Mouse (Mus musculus) limb, embryonic 11.5 days (tissue): Measurements from ENCODE around the gene Scrg1. TPM values are rescaled to one million over a fixed set of nuclear protein-coding genes. Genes with fewer than 3 reads are reported as not detected.

ENCODE experiments used
- ATAC-seq: fragments of 200-750 bp; cut with Nextera tagmentation; 2 replicates; pipeline ENCODE4 v1.8.0; 2017; ENCODE audit warnings: low read depth; ENCODE audit not compliant: insufficient number of reproducible peaks, low FRiP score, low TSS enrichment
- DNase-seq: peaks from one replicate; pipeline ENCODE4 v3.0.0-alpha.2; 2015; ENCODE audit warnings: low spot score
- H3K27ac ChIP-seq: fragments of 300-500 bp; sonication (generic); replicated peaks from 2 replicates; pipeline ENCODE4 v1.5.1; 2014; ENCODE audit warnings: low read depth, mild to moderate bottlenecking, low read length
- H3K27me3 ChIP-seq: fragments of 300-500 bp; sonication (generic); 2 replicates; pipeline ENCODE4 v1.6.1; 2014; ENCODE audit warnings: mild to moderate bottlenecking, low read length, mixed read lengths; ENCODE audit not compliant: control insufficient read depth, insufficient read depth
- H3K36me3 ChIP-seq: fragments of 300-500 bp; sonication (generic); 2 replicates; pipeline ENCODE4 v1.6.1; 2014; ENCODE audit warnings: mild to moderate bottlenecking, low read length, moderate library complexity, mixed read lengths; ENCODE audit not compliant: control insufficient read depth, insufficient read depth
- H3K4me1 ChIP-seq: fragments of 300-500 bp; sonication (generic); 2 replicates; pipeline ENCODE4 v1.6.1; 2014; ENCODE audit warnings: low read length, mixed read lengths; ENCODE audit not compliant: control insufficient read depth, insufficient read depth
- H3K4me2 ChIP-seq: fragments of 300-500 bp; sonication (generic); 2 replicates; pipeline ENCODE4 v1.6.1; 2014; ENCODE audit warnings: low read depth, mild to moderate bottlenecking, moderate library complexity; ENCODE audit not compliant: severe bottlenecking
- H3K4me3 ChIP-seq: fragments of 300-500 bp; sonication (generic); 2 replicates; pipeline ENCODE4 v1.5.1; 2014; ENCODE audit warnings: low read depth, low read length
- H3K9ac ChIP-seq: fragments of 300-500 bp; sonication (generic); 2 replicates; pipeline ENCODE4 v1.6.1; 2014; ENCODE audit warnings: mild to moderate bottlenecking, low read length
- H3K9me3 ChIP-seq: fragments of 300-500 bp; sonication (generic); 2 replicates; pipeline ENCODE4 v1.6.1; 2016; ENCODE audit warnings: low read length; ENCODE audit not compliant: control insufficient read depth
- WGBS: fragments of 180-500 bp; shearing (Covaris S2); extraction: QIAGEN DNeasy Blood & Tissue Kit; methylation state at CpG from one replicate; pipeline ENCODE4 v1.1.7; 2014; 5-methylcytosine and 5-hydroxymethylcytosine counted together
- polyA plus RNA-seq: library from polyadenylated mRNA; unstranded; fragments of >200 nt; fragmentation: Nextera tagmentation; extraction: Ambion mirVana; gene quantifications from 2 replicates; pipeline ENCODE4 v1.2.1, GENCODE M21; 2014

The Scrg1 gene
- polyA plus RNA-seq, 1 experiment from 2014 or later, result 1.1 TPM

DNA sequence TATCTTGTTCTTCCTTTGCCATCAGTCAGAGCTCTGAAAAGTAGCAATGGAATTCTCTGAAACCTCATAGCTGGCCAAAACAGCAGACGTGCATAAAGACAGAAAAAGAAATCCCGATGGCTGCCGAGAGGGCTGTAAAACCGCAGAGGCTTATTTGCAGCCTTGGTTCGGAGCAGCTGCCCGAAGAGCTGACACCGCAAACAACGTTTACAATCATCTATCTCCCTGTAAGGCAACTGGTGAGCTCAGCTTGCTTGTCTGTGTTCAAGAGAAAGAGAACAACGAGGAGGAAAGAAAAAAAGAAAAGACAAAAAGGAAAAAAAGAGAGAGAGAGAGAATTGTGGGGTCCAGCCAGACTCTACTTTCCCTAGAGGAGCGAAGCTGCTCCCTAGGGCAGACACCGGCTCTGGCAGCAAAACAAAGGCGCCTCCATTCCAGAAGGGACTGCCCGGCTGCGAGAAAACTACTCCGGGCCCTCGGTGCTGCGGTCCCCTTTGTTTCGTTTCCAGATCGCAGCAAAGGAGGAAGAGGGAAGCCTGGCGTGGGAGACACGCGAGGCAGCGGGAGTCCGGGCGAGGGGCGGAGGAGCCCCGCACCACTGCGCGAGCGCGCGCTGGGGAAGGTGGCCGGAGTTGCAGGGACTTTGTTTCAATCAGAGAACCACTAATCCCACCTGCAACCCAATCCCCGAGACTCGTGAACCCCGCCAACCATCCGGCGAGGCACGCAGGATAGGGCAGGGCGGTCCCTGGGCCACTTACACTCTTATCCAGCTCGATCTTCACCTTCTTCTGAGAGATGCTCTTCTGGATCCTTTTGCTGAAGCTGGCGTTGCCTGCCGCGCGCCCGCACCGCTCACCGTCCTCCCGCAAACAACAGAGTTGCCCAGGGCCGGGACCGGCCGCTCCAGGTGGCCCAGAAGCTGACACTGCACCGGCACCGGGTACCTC is 31.0 kb downstream of the Scrg1 start:
- Histone ChIP-seq H3K27me3 (no peaks in the 10 kb centered on the region), H3K4me1 (peaks cover 5% of the 10 kb centered on the region; the same call in 1 of the 2 replicates), H3K9me3 (no peaks in the 10 kb centered on the region), H3K4me3 (peak overlapping the region; percentile 95), H3K36me3 (peaks cover 8% of the 10 kb centered on the region), H3K4me2 (peak overlapping the region; percentile 70), H3K27ac (peak overlapping the region; percentile 93), H3K9ac (peak overlapping the region; percentile 90)
- peak; percentile 76 for ATAC-seq
- peak; percentile 79 for DNase-seq
- under 1% methylated on average over 54 of the region's 54 CpGs for WGBS

DNA sequence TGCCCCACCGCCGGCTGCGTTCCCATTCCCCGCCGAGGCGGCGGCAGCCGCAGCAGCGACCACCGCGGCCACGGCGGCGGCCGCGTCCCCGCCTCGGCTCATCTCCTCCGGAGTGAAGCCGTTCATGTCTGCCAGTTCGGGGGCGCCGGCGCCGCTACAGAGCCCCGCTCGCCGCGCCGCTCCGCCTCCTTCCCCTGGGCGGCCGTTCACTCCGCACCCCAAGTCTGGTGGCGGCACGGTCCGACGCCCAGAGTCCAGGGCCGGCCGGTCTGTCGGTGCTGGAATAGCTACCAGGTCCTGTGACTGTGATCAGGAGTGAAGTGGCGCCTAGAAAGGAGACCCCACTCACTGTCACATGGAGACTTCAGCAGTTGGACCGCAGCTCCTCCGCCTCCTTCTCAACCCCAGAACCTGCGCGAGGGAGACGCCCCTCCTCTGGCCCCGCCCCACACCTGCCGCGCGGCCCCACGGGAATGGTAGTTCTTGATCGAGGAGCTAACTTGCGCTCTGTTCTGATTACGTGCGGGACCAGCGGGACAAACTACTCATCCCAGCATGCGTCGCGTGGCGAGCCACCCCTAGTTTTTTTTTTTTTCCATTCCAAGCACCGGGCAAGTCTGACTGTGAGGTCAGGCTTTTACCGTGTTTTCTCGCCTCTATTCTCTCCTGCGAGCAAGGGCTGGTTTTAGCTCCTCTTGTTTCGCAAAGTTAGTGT is 31.9 kb downstream of the Scrg1 start, which contains the start of gene Sap30:
Sap30 (minus strand) TSS at position 420 of the 715 bp plus-strand sequence.
- Histone ChIP-seq H3K27ac (peak within 1 kb of the TSS; percentile 93), H3K4me1 (peaks cover 5% of the 10 kb centered on the region; the same call in 1 of the 2 replicates), H3K27me3 (no peaks in the 10 kb centered on the region), H3K36me3 (peaks cover 2% of the 10 kb centered on the region; the same call in 1 of the 2 replicates), H3K4me3 (peak within 1 kb of the TSS; percentile 95), H3K9ac (peak within 1 kb of the TSS; percentile 90), H3K4me2 (peak within 1 kb of the TSS; percentile 70), H3K9me3 (no peaks in the 10 kb centered on the region)
- ATAC-seq (peak; percentile 97), DNase-seq (peak; percentile 100)
- WGBS, result under 1% methylated on average over 64 of the region's 66 CpGs

DNA sequence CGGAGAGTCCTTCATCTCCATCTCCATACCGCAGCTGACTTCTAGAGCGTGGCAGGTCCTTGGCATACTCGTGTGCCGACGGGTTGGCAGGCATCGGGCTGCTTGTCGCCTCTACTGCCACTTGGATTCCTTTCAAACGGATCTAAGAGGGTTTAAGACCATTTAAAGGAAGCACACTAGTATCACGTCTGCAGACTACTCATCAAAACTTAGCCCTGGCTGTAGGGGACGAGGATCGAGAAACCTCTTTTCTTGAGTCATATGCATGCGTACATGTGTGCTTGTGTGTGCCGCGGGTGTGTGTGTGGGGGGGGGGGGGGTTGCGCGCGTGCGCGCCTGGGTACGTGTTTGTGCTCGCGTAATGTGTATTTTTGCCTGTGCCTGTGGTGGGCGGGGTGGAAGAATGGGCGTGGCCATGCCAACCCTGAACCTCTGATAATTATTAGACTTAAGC is 32.6 kb downstream of the Scrg1 start:
- 0 out of 2 replicates have a peak, but pooled peaks cover 2% of the 10 kb centered on the region for H3K36me3 ChIP-seq
- H3K4me2 ChIP-seq, result peak overlapping the region; percentile 70
- H3K4me1 ChIP-seq, result peaks cover 5% of the 10 kb centered on the region; the same call in 1 of the 2 replicates
- H3K27me3 ChIP-seq, result no peaks in the 10 kb centered on the region
- ATAC-seq (peak; percentile 28; the same call in 1 of the 2 replicates), DNase-seq (peak; percentile 71)
- under 1% methylated on average over 25 of the region's 25 CpGs for WGBS
- peak overlapping the region; percentile 68; the same call in 1 of the 2 replicates for H3K27ac ChIP-seq
- H3K9ac ChIP-seq, result peak overlapping the region; percentile 43; the same call in 1 of the 2 replicates
- H3K9me3 ChIP-seq, result no peaks in the 10 kb centered on the region
- peak overlapping the region; percentile 95 for H3K4me3 ChIP-seq

DNA sequence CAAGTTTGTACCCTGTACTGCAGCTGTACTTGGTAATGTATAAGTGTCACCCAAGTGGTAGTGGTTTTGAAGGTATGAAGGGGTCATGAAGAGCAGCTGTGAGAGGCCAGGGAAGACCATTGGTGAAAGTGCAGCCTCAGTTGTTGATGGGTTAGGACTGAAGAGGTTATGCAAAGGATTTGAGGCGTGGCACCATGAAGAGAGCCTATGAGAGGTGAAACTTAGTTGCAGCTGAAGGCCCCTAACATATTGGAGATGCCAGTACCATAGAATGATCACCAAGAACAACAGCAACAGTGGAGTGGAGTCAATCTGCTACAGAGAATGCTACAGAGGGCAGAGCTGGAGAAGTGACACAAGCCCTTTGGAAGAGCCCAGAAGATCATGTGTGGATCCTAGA is 33.6 kb downstream of the Scrg1 start:
- Histone ChIP-seq H3K4me2 (no peak overlapping the region), H3K4me3 (no peak overlapping the region), H3K4me1 (peaks cover 5% of the 10 kb centered on the region; the same call in 1 of the 2 replicates), H3K9ac (no peak overlapping the region), H3K36me3 (0 out of 2 replicates have a peak, but pooled peaks cover 2% of the 10 kb centered on the region), H3K9me3 (no peaks in the 10 kb centered on the region), H3K27me3 (no peaks in the 10 kb centered on the region), H3K27ac (no peak overlapping the region)
- no peak for DNase-seq
- no peak for ATAC-seq
- WGBS, result 91% methylated on average over 1 of the region's 1 CpGs

DNA sequence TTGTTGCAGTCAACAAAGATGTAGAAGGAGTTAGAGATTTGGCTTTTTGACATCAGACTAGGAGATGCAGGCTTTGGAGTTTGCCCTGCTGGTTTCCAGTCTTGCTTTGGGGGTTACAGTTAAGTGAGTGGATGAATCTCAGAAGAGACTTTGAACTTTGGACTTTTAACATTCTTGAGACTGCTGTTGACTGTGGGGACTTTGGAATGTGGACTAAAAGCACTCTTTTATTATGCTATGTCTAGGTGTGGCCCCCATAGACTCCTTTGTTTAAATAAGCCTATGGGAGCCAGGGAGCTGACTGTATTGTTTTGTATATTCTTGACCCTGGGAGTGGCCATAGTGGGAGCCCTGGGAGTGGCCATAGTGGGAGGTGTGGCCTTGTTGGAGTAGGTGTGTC is 34.2 kb downstream of the Scrg1 start:
- ATAC-seq (no peak), DNase-seq (no peak)
- Histone ChIP-seq H3K4me2 (no peak overlapping the region), H3K9me3 (no peaks in the 10 kb centered on the region), H3K27ac (no peak overlapping the region), H3K9ac (no peak overlapping the region), H3K36me3 (0 out of 2 replicates have a peak, but pooled peaks cover 2% of the 10 kb centered on the region), H3K4me3 (no peak overlapping the region), H3K27me3 (no peaks in the 10 kb centered on the region), H3K4me1 (peaks cover 5% of the 10 kb centered on the region; the same call in 1 of the 2 replicates)

DNA sequence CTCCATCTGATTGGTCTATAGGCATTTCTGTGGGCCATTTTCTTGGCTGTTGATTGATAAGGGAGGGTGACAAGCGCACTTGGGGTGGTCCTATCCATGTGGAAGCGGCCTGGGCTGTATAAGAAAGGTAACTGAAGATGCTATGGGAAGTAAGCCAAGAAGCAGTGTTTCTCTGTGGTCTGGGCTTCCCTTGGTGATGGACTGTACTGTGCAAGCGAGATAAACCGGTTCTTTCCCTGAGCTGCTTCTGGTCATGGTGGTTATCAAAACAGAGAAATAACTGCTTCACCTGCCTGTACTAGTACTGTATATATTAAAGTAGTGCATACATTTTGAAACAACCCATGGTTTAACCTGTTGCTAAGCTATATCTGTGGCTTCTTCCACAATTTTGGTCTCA is 36.1 kb downstream of the Scrg1 start:
- DNase-seq, result peak; percentile 13
- Histone ChIP-seq H3K4me3 (no peak overlapping the region), H3K27me3 (no peaks in the 10 kb centered on the region), H3K9me3 (no peaks in the 10 kb centered on the region), H3K9ac (no peak overlapping the region), H3K4me1 (no peaks in the 10 kb centered on the region), H3K4me2 (no peak overlapping the region), H3K36me3 (no peaks in the 10 kb centered on the region), H3K27ac (no peak overlapping the region)
- no peak for ATAC-seq
- 91% methylated on average over 4 of the region's 4 CpGs for WGBS

DNA sequence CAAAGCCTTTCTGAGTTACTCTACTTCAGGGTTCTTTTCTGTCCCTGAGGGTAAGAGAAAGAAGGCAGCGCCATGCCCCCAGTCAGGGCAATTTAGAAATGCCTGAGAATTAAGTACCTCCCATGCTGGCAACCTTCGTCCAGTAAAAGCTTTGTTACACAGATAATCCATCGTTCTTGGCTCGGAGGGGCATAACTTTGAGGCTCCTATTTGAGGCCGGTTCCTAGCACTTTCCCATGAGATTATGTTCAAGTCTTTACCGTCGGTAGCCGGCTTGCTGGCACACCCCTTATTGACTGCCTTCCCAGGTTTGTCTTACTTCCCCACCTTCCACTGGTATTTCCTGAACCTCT is 42.7 kb downstream of the Scrg1 start:
- WGBS, result 82% methylated on average over 8 of the region's 8 CpGs
- no peak for ATAC-seq
- Histone ChIP-seq H3K27ac (no peak overlapping the region), H3K27me3 (no peaks in the 10 kb centered on the region), H3K9ac (no peak overlapping the region), H3K9me3 (no peaks in the 10 kb centered on the region), H3K36me3 (no peaks in the 10 kb centered on the region), H3K4me2 (no peak overlapping the region), H3K4me1 (no peaks in the 10 kb centered on the region), H3K4me3 (no peak overlapping the region)
- DNase-seq, result peak; percentile 18

DNA sequence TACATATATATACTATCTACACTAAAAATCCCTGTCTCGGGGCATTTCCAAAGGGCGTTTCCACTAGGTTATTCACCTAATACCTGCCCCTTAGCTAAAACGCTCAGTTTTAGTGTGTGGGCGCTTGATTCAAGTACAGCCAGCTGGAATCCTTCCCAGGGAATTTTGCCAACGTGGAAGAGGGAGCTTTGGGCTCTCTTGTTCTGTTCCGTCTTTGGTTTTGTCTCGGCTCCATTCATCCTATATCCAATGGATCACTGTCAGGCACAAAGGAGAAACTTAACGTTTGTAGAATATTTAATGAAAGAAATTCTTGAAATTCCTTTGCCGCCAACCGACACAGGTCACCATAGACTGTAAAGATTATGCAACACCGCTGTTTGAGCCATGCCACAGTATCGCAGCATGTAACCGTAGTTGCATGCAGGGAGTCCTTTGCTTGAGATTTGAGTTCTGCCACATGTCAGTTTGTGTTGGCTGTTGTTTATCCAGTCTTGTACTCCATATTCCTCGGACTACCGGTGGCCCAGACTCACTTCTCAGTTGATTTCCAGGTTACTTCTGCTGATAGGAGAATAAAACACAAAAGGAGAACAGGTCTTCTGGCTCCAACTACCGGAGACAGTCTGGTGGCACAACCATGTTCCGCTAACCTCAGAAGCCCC is 43.3 kb downstream of the Scrg1 start:
- 81% methylated on average over 17 of the region's 17 CpGs for WGBS
- Histone ChIP-seq H3K36me3 (no peaks in the 10 kb centered on the region), H3K4me1 (no peaks in the 10 kb centered on the region), H3K27me3 (no peaks in the 10 kb centered on the region), H3K4me2 (no peak overlapping the region), H3K9ac (no peak overlapping the region), H3K4me3 (no peak overlapping the region), H3K9me3 (no peaks in the 10 kb centered on the region), H3K27ac (no peak overlapping the region)
- no peak for ATAC-seq
- DNase-seq, result no peak
